Mouse (Mus musculus) CH12.LX (cell line): ENCODE measurements around the gene Hpn.

Source experiments
- CHD2 ChIP-seq: IDR thresholded peaks from 2 replicates; pipeline ENCODE4 v1.6.1; 2011; ENCODE audit warnings: low read length, improper control_type of control experiment
- CTCF ChIP-seq, 2 experiments: IDR thresholded peaks in 1 of 2; conservative IDR thresholded peaks in 1 of 2; 2 replicates each; pipeline ENCODE4 v1.5.1; 2011 to 2012; ENCODE audit warnings: low read depth in 2 of 2, low read length in 2 of 2, improper control_type of control experiment in 1 of 2, inconsistent platforms in 1 of 2, mild to moderate bottlenecking in 1 of 2, moderate library complexity in 1 of 2
- GABPA ChIP-seq: IDR thresholded peaks from 2 replicates; pipeline ENCODE4 v1.6.1; 2012; ENCODE audit warnings: low read depth, low read length, improper control_type of control experiment, inconsistent platforms; ENCODE audit not compliant: insufficient replicate concordance
- PAX5 ChIP-seq: IDR thresholded peaks from 2 replicates; pipeline ENCODE4 v1.6.1; 2012; ENCODE audit warnings: low read length, inconsistent platforms, mixed read lengths
- POLR2A ChIP-seq: IDR thresholded peaks from 2 replicates; pipeline ENCODE4 v1.6.1; 2011; ENCODE audit warnings: low read depth, mild to moderate bottlenecking, improper control_type of control experiment, low read length
- RAD21 ChIP-seq: IDR thresholded peaks from 2 replicates; pipeline ENCODE4 v1.6.1; 2011; ENCODE audit warnings: low read depth, mild to moderate bottlenecking, low read length, improper control_type of control experiment, moderate library complexity
- UBTF ChIP-seq: IDR thresholded peaks from 2 replicates; pipeline ENCODE4 v1.6.1; 2012; ENCODE audit warnings: low read depth, mild to moderate bottlenecking, inconsistent platforms, low read length, improper control_type of control experiment, moderate library complexity

DNA sequence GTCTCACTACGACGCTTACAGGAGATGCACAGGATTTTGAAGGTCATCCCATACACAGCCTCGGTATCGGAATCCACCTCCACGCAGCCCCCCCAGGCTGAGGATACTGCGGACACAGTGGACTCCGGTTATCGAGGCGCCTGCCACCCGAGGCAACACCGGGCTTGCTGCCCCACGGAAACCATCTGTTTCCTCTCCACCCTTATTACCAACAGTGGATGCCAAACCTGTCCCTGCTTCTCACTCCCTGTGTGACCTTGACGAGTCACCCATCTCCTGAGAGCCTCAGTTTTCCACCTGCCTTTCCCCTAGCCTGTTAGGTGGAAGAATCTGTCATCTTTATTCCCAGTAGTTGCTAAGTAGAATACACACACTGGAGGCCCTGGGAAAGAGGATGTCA, 10.0 kb upstream of the Hpn start:
- no peak for TF ChIP-seq CHD2
- TF ChIP-seq CTCF (conservative IDR thresholded peaks at IDR 0.05 in 1 of 2, IDR thresholded peaks at IDR 0.05 in 1 of 2; ENCODE audit: low read depth in 2 of 2, low read length in 2 of 2): no peak
- TF ChIP-seq POLR2A: no peak
- TF ChIP-seq GABPA: no peak
- no peak for TF ChIP-seq UBTF
- TF ChIP-seq PAX5: no peak
- no peak for TF ChIP-seq RAD21
